Mouse (Mus musculus): ENCODE data around the gene Vmn2r94. TPM values are rescaled to one million over a fixed set of nuclear protein-coding genes. Genes with fewer than 3 reads are reported as not detected.

Vmn2r94 gene
- total RNA-seq (2021) = not detected

- no peak for DNase-seq
These were observed at the start of gene Vmn2r94 for GRCm38 (mm10) chr17:18277656-18278055. Gene Vmn2r94 (minus strand): TSS chr17:18277756.

- no peak for DNase-seq
These were observed 45.5 kb upstream of the Vmn2r94 start for GRCm38 (mm10) chr17:18323031-18323430.

GRCm38 (mm10) chr17:18297799-18298198, 20.2 kb upstream of the Vmn2r94 start, which contains the start of gene Vmn2r93:
Gene Vmn2r93 (plus strand): TSS chr17:18298099.
- no peak for DNase-seq

- no peak for DNase-seq
These were observed 40.6 kb downstream of the Vmn2r94 start for GRCm38 (mm10) chr17:18236931-18237330.

GRCm38 (mm10) chr17:18231996-18232395, 45.6 kb downstream of the Vmn2r94 start:
- no peak for DNase-seq

GRCm38 (mm10) chr17:18221300-18221699, 56.3 kb downstream of the Vmn2r94 start:
- no peak for DNase-seq

Other genes starting within 250 kb of the Vmn2r94 start
- gene Vmn2r124, start 228.3 kb downstream of the Vmn2r94 start, total RNA-seq (2021) = under 1 TPM in 1 of 2 experiments, not detected in 1; 0.08 TPM
- gene Vmn2r91, start 192.7 kb downstream of the Vmn2r94 start, total RNA-seq (2021) = not detected
- gene Vmn2r92, start 125.9 kb downstream of the Vmn2r94 start, total RNA-seq (2021) = not detected
- gene Vmn2r93, start 20.3 kb upstream of the Vmn2r94 start, total RNA-seq (2021) = not detected
- under 1 TPM in 1 of 2 experiments, not detected in 1; 0.03 TPM for gene Vmn2r95, start 146.3 kb upstream of the Vmn2r94 start, total RNA-seq (2021)